Mouse (Mus musculus) common myeloid progenitor, adult 5-6 weeks (primary cell): Measurements from ENCODE around the gene Taar4. TPM values are rescaled to one million over a fixed set of nuclear protein-coding genes. Genes with fewer than 3 reads are reported as not detected.

Experiments used
- ATAC-seq: replicated peaks from 2 replicates; pipeline ENCODE4 v1.8.0; 2016; ENCODE audit warnings: low read depth, mild to moderate bottlenecking, moderate TSS enrichment, inconsistent platforms; ENCODE audit not compliant: poor library complexity, severe bottlenecking
- total RNA-seq: library from RNA; stranded (forward); fragments of 200-1000, 187-1606 nt; gene quantifications from 2 replicates; pipeline ENCODE4 v1.2.3, GENCODE M21; 2017

Taar4 gene
- total RNA-seq, 1 experiment from 2014 or later, result not detected

DNA sequence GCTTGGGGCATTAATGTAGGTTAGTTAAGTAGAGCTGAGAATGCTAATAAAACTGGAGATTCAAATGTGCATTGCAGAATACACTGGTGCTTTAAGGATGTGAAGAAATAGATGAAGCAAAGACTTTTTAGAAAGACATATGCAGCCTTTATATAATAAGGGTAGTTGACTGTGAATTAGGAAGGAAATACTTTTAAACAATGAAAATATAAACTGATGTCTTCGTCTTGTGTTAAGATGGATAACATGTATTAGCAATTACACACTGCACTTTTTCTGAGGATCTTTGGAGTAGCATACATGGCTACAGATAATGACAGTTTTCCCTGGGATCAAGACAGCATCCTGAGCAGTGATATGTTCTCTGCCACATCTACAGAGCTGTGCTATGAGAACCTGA lies 39.3 kb downstream of the Taar4 start, which contains the start of gene Taar7b:
Taar7b (plus strand) TSS at position 301 of the 400 bp plus-strand sequence.
- no peak for ATAC-seq

DNA sequence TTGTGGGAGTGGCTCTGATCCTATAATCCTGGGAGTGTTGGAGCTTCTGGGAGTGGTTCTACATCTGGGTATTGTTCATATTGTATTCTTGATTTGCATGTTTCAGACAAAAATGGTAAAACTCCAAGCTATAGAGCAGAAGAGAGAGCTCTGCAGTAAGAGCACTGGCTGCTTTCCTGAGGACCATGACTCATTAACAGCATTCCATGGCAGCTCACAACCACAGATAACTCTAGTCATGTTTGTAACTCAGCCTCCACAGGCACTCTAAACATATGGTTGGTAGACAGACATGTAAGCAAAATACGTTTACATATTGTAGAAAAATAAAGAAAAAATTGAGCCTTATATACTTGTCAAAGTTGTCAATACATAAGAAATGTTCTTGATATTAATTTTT lies 46.1 kb downstream of the Taar4 start:
- ATAC-seq, result no peak

DNA sequence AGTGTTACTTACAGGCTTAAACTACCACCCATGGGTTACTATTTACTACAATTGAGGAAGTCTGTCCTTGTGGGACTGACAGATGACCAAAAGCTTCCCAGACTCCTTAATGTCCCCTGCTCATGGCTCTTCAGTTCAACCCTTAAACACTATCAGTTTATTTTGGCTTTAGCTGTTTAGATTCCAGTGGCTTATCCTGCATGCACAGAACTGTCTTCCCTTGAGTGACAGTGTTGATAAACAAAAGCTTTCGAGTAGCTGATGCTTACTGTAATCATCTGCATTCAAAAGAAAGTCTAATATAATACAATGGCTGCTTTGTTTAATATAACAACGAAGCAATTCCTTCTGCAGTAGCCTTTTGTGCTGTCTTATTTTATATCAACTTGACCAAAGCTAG lies 46.7 kb downstream of the Taar4 start:
- peak; percentile 71; the same call in 1 of the 2 replicates for ATAC-seq

DNA sequence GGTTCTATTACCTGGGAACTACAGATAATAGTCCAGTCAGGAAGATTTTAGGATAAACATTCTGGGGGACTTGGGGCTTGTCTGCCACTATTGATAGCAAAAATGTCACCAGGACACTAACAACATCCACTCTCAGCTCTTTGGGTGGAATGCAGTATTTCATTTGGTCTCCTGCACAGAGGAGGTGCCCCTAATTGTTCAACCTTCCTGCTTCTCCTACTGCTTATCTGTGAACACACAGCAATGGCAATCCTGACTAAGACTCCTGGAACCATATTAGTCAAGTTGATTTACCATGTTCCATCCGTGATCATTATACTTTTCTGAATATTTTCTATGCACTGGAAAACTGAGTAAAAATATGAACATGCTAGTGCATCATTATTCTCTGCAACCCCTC lies 47.8 kb downstream of the Taar4 start:
- no peak for ATAC-seq

Other genes with a start within 250 kb of the Taar4 start
- gene Rps12, start 173.2 kb upstream of the Taar4 start, total RNA-seq, result 1,923 and 1,998 TPM in 2 replicates
- 0.44 and 0.64 TPM in 2 replicates for gene Slc18b1, start 163.5 kb upstream of the Taar4 start, total RNA-seq
- not detected in 2 replicates for gene Vnn3, start 109.0 kb upstream of the Taar4 start, total RNA-seq
- gene Vnn1, start 65.8 kb upstream of the Taar4 start, total RNA-seq, result not detected in 2 replicates
- not detected in 2 replicates for gene Taar1, start 40.1 kb upstream of the Taar4 start, total RNA-seq
- not detected in 2 replicates for gene Taar2, start 21.9 kb upstream of the Taar4 start, total RNA-seq
- not detected in 2 replicates for gene Taar3, start 10.9 kb upstream of the Taar4 start, total RNA-seq
- not detected in 2 replicates for gene Taar5, start 10.2 kb downstream of the Taar4 start, total RNA-seq
- gene Taar6, start 25.2 kb downstream of the Taar4 start, total RNA-seq, result not detected in 2 replicates
- gene Taar7a, start 33.0 kb downstream of the Taar4 start, total RNA-seq, result not detected in 2 replicates
- gene Taar7b, start 39.4 kb downstream of the Taar4 start, total RNA-seq, result not detected in 2 replicates
- not detected in 2 replicates for gene Taar7d, start 66.7 kb downstream of the Taar4 start, total RNA-seq
- not detected in 2 replicates for gene Taar7e, start 77.1 kb downstream of the Taar4 start, total RNA-seq
- gene Taar7f, start 89.0 kb downstream of the Taar4 start, total RNA-seq, result not detected in 2 replicates
- not detected in 2 replicates for gene Taar8a, start 116.0 kb downstream of the Taar4 start, total RNA-seq
- gene Taar8b, start 131.8 kb downstream of the Taar4 start, total RNA-seq, result not detected in 2 replicates
- not detected in 2 replicates for gene Taar8c, start 141.4 kb downstream of the Taar4 start, total RNA-seq
- gene Taar9, start 149.0 kb downstream of the Taar4 start, total RNA-seq, result not detected in 2 replicates
- gene Stx7, start 188.8 kb downstream of the Taar4 start, total RNA-seq, result 38.6 and 44.5 TPM in 2 replicates